Mouse (Mus musculus): ENCODE results near the gene Slc9a3r2. TPM values are rescaled to one million over a fixed set of nuclear protein-coding genes. Genes with fewer than 3 reads are reported as not detected.
A peak's percentile ranks its signal among the peaks of the same experiment; 100 is the strongest.
"Not testable (repeated sequence)": the region's sequence is repeated elsewhere in the genome, so short reads cannot be mapped to it uniquely, and the experiment has no call there.

Gene Slc9a3r2
- 10 to 100 TPM; 66.9 to 72.8 TPM for total RNA-seq (2021)
- long read RNA-seq, experiment 1, transcript Slc9a3r2-202 (6 exons, 1,717 nt) = minor isoform, 19 of 184 reads
- long read RNA-seq, experiment 1, transcript Slc9a3r2-205 (6 exons, 2,035 nt) = minor isoform, 8 of 184 reads
- long read RNA-seq, experiment 1, transcript Slc9a3r2-201 (7 exons, 2,136 nt) = major isoform, 104 of 184 reads
- long read RNA-seq, experiment 1, transcript Slc9a3r2-203 (6 exons, 1,840 nt) = minor isoform, 8 of 184 reads
- long read RNA-seq, experiment 1, partial matches to known transcripts = 13 of 184 reads
- long read RNA-seq, experiment 1, other reads (novel, unspliced or antisense) = 30 of 184 reads
- long read RNA-seq, experiment 2, transcript Slc9a3r2-201 (7 exons, 2,136 nt) = major isoform, 57 of 103 reads
- long read RNA-seq, experiment 2, transcript Slc9a3r2-205 (6 exons, 2,035 nt) = minor isoform, 6 of 103 reads
- long read RNA-seq, experiment 2, transcript Slc9a3r2-202 (6 exons, 1,717 nt) = minor isoform, 11 of 103 reads
- long read RNA-seq, experiment 2, transcript Slc9a3r2-203 (6 exons, 1,840 nt) = minor isoform, 7 of 103 reads
- long read RNA-seq, experiment 2, partial matches to known transcripts = 4 of 103 reads
- long read RNA-seq, experiment 2, other reads (novel, unspliced or antisense) = 18 of 103 reads

DNA sequence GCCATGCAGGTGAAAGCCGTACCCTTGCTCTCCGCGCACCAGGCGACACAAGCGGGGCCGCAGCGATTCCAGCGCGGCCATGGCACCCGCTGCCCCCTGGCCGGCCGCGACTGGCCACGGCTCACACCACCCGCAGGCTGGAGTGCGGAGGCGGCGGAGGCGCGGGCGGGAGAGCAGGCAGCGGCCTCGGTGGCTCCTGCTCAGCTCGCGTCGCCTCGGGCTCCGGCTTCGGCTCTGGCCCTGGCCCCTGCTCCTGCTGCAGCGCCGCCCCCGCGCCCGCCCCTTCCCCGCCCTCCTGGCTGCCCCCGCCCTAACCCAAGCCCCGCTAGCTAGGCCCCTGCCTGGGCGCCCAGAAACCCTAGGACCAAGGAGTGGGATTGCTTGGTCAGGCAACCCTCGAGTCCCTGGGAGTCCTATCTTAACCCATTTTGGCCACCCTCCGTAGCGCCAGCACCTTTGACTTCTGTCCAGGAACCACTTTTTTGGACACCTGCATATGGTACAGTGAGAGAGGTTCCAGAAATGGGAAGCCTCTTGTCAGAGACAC, at the start of gene Slc9a3r2:
Gene Slc9a3r2, minus strand, starts transcription at position 258 of the 547 bp plus-strand sequence.
- peak; percentile 82 for DNase-seq

DNA sequence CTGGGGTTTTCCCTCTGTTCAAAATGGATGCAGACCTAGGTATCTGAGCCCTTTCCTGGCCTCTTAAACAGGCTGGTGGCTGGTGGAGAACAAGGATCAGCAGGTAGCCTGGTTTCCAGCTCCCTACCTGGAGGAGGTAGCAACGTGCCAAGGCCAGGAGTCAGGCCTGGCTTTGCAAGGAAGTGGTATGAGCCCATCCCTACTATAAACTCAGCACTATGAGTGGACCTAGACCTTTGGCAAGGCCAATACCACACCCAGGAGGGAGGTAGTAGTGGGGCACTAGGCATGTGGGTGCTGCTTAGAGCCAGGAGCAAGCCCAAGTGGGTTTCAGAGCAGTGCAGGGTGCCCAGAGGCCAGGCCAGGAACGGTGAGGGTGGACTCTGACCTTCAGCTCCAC, 49.3 kb upstream of the Slc9a3r2 start:
- no peak for DNase-seq

DNA sequence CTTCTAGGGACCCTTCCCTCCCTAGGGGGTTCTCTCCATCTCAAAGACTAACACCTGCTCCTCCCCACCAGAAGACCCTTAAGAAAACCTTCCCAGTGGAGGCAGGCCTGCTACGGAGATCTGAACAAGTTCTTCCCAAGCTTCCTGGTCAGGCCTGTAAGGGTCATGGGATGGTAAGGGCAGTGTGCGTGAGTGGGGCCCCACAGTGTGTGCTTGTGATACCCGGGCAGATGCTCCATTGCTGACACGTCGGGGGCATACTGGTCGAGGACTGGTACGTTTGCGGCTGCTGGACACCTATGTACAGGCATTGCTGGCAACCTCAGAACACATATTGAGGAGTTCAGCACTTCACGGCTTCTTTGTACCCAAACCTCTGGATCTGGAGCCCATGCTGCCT, 48.6 kb upstream of the Slc9a3r2 start:
- DNase-seq = no peak

DNA sequence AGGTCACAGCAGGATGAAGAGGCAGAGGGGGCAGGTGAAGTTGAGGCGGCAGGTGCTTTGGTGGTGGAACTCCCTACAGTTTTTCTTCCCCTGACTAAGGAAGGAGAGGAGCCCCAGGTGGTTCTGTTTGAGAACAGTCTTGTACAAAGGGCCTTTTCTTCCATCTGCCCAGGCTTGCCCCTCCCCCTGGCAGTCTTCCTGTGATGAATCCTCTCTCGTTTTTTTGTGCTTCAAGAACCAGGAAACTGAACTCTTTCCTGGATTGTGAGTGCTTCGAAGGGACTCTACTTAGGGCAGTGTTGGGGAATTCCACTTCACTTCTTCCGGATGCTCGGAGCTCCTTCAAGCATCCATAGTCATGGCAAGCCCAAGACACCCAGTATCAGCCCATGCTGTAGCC, 47.9 kb upstream of the Slc9a3r2 start:
- no peak for DNase-seq

DNA sequence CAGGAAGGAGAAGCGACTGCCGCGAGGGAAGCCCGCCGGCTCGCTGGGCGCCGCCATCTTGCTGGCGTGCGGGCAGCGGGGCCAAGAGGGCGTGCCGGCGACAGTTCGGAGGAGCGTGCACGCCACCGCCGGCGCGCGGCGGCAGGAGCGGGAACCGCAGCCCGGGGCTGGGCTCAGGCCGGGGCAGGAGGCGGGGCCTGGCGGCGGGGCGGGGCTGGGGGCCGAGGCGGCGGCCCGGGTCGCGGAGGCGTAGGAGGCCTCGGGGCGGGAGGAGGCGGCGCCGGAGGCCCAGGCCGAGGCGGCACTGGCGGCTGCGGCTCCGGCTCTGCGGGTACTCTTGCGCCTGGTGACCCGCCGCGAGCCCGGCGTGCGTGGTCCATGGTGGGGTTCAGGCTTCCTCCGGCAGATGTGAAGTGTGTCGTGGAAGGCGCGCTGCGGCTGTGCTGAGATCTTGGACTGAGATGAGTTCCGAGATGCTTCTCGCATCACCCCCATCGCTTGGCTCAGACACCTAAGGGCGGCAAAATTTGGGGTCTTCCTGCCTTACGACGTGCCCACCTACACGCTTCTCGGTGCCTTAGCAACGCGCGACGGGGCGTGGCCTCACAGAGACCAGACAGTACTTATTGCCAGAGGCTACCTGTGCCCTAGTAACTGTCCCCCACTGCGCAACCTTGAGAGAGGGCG, 46.0 kb upstream of the Slc9a3r2 start, which contains the start of the genes Gfer and Noxo1:
Gene Gfer, minus strand, starts transcription at position 146 of the 687 bp plus-strand sequence.
Gene Noxo1, plus strand, starts transcription at position 224 of the 687 bp plus-strand sequence.
- DNase-seq = peak; percentile 96

DNA sequence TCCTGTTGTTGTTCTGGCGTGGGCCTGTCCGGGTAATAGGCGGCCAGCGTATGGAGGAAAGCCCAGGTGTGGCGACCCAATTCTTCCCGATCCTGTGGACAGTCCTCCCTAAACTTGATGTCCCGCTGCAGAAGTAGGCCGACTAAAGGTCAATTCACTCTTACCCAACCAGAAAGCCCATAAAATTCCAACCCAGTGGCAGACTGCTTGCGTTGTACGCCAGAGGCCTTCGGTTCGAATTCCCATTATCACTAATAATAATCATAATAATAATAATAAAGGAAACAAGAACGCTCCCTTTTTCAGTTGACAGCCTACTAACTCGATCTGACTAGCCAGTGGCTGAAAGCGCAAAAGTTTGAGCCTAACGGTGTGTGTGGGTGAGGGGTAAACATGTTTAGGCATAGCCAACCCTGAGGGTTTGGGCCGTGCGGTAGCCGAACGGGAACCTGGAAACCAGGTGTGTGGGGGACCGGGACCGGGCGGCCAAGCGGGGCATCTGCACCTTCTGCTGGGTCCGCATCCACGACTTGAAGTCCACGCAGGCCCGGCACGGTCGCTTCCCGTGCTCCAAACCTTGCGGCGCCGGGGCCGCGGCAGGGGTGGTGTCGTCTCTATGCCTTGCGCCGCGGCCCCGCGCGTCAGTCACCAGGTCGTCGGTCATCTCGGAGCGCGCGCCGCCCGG, 45.3 kb upstream of the Slc9a3r2 start:
- no peak for DNase-seq

DNA sequence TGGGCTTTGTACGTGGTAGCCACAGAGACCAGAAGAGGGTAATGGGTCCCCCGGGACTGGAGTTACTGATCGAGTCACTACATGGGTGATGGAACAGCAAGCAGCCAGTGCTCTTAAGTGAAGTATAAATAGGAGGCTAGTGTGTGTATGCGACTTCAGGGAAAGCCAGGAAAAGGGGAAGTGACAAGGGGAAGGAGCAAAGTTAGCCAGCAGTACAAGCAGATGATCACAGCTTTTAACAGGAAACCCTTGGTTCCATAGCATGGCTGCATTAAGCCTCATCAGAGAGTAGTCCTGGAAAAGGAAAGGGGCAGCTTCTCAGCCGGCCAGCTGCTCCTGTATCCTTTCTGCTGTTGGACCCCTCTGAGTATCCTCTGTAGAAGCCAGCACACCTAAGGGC, 42.3 kb upstream of the Slc9a3r2 start:
- no peak for DNase-seq

DNA sequence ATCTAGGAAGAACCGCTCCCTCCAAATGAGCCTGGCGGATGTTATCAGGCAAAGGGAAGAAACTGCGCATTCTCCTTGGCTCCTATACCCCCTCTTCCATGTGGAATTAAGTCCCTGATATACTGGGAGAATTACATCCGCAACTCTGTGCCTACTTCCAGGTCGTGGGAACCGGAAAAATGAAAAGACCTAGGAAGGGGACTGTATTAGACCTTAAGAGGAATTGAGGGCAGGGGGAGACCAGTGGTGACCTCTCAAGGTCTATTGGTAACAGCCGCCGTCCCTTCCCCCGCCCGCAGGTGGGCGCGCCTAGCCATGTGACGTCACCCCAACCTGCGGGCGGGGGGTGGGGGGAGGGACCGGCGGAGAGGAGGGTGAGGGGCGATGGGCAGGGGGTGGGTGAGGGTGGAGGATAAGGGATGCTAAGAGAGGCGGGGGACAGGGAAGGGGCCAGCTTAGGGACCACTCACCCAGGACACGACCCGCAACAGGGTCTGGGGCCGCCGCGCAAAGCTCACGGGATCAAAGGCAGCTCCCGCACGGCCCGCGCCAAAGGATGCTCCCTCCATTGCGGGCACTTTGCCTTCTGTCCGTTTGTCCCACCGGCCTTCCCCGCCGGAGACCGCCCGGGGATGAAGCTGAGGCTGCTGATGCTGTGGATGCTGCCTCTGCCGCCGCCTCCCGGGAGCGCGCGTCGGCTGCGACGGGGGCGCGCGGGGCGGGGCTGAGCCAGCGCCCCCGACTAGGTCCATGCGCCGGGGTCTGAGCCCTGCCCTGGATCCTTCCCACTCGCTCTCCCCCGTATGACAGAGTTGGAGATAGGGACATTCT, 39.3 kb upstream of the Slc9a3r2 start, which contains the start of gene Syngr3:
Gene Syngr3, minus strand, starts transcription at position 705 of the 831 bp plus-strand sequence.
- DNase-seq = no peak

DNA sequence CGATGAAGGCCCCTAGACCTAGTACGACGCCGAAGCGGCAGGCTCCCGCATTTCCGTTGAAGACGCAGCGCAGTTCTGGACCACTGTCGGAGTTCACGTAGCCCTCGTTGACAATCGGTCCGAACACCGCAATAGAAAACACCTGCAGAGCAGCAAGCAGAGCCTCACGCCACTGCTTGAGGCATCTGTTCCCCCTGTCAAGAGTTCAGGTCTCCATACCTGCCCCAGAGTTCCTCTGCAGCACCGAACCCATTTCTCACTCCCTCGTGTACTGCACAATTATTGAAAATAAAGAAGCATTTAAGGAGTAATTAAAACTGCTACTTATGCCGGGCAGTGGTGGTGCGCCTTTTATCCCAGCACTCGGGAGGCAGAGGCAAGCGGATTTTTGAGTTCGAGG, 37.5 kb upstream of the Slc9a3r2 start:
- DNase-seq = no peak

DNA sequence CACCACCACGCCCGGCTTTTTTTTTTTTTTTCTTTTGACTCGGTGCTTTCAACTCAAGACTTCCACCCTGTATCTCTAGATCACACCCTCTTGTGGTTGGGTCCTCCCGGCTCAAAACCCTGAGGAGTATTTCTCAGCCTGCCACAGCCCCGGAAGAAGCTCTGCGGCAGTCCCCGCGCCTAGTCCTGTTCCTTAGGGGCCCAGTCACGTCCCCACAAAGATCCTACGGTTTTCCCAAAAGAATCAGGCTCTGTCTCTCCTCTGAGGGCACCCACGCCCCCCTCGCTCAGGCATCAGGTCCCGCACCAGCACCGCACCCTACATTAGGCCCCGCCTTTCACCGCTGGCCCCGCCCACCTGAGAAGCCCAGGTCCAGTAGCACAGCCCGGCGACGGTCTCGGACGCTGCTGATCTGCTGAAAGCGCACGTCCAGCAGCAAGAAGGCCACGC, 37.0 kb upstream of the Slc9a3r2 start:
- peak; percentile 75 for DNase-seq

DNA sequence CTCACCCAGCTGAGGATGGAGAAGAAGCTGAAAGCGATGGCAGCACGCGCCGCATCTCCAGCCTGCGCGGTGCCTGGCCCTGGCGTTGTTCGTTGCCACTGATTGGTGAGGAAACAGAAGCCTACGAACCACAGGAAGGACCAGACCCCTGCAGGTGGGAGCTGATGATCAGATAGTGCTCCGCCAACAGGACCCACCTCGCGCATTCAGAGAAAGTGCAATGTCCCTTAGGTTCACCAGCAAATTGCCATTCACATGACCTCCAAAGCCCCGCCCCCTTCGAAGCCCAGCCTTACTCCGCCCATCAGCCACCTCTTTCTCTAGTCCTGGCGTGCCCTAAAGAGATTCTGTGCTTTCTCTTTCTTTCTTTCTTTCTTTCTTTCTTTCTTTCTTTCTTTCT, 36.4 kb upstream of the Slc9a3r2 start:
- DNase-seq = peak; percentile 65

DNA sequence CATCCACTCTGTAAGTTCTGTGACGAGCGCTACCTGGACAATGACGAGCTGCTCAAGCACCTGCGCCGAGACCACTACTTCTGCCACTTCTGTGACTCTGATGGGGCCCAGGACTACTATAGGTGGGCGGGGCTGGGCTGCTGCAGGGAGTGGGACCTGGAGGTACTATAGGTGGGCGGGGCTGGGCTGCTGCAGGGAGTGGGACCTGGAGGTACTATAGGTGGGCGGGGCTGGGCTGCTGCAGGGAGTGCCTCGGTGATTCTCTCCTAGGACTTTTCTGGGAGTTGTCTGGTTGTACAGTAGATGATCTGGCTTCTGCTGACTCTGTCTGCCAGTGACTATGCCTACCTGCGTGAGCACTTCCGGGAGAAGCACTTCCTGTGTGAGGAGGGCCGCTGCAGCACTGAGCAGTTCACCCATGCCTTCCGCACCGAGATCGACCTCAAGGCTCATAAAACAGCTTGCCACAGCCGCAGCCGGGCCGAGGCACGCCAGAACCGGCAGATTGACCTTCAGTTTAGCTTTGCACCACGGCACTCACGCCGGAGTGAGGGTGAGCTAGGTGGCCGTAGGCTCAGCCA, 27.5 kb upstream of the Slc9a3r2 start:
- DNase-seq = no peak

DNA sequence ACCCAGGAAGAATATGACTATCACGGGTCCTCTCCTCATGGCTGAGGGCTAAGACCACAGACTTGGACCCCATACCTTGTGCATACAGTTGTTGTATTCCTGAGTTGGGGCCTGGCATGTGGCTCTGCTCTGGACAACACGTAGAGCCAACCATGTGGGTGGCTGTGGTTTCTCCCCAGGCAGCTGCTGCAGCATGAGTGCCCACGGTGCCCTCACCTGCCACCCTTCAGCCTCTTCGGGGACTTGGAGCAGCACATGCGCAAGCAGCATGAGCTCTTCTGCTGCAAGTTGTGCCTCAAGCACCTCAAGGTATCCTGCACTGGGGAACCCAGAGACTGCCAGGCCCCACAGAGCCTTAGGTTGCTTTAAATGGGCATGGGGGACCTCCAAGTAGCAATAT, 26.8 kb upstream of the Slc9a3r2 start:
- no peak for DNase-seq

DNA sequence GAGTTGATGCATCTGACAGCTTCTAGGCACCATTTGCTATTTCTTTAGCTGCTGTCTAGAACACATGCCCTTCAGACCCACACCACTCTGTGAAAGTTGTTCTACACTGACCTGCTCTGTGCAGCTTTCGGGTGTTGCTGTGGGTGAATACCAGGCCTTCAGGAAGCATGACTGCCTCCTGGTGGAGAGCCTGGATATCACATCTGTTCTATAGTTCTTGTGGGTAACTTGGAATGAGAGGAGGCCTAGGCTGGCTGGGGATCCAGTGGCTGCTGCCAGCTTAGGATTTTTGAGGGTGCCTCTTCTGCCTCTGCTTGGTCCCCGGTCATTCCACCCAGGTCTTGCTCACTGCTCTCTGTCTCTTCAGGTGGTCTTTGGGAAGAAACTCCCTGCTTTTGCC, 26.1 kb upstream of the Slc9a3r2 start:
- peak; percentile 78 for DNase-seq

DNA sequence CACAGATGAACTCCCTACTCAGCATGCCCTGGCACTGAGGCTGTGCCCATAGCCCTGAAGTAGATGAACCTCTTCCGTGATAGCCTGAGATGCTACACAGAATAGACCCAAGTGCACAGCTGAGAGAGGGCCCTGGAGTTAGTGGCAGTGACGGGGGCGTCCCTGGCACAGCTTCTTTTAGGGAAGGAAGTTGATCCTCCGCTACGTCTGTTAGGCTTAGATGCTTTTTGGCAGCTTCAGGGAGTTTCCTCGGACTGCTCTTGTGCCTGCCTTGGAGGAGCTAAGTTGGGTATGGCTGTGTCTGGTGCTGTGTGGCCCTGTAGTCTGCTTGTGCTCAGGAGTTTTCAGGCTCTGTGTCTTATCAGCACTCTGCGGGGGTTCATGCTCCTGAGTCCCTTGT, 24.1 kb upstream of the Slc9a3r2 start:
- DNase-seq = no peak

DNA sequence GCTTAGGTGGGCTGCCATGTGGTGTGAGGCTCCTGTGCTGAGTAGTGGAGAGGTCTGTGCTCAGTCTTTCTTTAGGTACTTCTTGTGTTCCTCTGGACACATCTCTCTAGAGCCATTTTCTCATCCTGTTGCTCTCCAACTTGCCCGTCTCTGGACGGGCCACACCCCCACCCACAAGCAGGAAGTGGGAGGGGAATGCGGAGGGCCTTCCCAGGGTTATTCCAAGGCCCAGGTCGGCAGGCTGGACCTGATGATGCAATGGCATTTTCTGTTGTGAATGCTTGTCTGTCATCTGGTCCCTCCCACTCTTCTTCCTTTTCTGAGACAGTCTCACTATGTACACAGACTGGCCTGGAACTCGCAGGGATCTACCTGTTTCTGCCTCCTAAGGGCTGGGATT, 22.0 kb upstream of the Slc9a3r2 start:
- peak; percentile 75 for DNase-seq

DNA sequence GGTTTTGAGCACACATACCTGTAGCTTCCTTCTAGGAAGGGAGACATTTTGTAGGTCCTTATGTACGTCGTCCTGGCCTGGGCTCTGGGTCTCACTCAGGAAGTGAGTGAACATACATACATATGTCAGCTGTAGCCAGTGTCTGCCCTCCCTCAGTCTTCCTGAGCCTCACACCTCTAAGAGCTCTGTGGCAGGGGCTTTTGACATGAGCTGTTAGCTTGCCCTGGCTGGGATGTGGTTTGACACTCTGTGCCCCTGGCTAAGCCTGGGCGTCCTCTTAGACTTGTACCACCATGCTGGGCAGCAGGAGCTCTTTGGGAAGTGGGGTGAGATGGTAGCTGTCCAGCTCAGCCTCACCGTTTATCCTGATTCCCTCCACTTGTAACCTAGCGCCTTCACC, 21.2 kb upstream of the Slc9a3r2 start:
- DNase-seq = no peak

DNA sequence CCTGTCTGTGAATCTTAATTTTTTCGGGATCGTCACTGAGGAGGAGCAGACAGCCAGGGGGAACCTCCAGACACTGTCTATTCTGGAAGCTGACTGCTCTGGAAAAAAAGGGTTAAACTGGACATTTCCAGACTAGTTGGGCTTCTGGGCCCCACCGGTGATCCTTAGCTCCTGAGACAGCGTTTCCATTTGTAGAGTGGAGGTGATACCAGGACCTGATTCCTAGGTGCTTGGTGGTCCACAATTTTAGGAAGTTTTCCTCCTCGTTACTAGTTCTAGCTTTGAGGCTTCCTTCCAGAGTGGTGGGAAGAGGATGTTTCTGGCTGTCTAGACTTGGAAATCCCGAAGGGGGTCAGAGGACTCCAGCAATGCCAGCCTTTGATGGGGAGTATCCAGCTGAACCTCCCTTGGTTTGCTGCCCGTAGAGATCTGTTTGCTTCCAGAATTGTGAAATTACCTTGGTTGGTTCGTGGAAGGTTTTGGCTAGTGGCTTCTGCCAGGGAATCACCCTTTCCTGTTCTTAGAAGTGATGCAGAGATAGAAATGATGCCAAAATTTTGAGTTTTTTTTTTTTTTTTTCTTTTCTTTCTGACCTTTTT, 20.2 kb upstream of the Slc9a3r2 start:
- no peak for DNase-seq

DNA sequence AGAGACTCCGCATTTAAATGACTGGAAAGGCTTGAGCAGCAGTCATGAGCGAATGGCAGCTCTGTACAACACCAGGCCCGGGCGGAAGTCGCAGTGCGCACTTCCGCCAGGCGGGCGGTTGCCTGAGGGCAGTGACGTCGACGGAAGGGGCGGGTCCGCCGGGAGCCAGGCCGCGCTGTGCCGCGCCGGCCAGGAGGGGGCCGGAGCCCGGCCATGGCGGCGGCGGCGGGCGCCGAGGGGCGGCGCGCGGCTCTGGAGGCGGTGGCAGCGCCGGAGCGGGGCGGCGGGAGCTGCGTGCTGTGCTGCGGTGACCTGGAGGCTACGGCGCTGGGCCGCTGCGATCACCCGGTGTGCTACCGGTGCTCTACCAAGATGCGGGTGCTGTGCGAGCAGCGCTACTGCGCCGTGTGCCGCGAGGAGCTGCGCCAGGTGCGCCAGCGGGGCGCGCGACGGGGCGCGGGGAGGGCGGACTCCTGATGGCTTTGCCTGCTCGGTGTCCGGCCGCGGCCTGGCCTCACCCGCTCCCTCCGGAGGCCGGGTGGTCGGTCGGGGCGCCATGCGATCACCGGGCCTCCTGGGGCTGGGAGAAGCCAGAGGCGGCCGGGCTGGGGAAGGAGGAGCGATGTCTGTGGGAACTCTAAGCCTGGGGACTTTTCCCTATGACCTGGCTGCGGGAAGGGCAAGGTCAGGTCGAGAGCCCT, 19.6 kb upstream of the Slc9a3r2 start, which contains the start of gene Zfp598:
Gene Zfp598, plus strand, starts transcription at position 143 of the 701 bp plus-strand sequence.
- peak; percentile 98 for DNase-seq

DNA sequence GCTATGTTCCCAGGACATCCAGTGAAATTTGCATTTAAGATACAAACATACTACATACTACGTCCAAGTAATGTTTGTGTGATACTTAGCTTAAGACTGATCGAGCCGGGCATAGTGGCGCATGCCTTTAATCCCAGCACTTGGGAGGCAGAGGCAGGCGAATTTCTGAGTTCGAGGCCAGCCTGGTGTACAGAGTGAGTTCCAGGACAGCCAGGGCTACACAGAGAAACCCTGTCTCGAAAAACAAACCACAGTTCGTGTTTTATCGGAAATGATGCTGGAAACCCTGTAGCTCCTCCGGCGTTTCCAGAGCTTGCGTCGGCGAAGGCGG, 19.1 kb upstream of the Slc9a3r2 start:
- DNase-seq = not testable (repeated sequence)
